Mouse (Mus musculus): Measurements from ENCODE around the gene Rad9a.

Rad9a gene

DNA sequence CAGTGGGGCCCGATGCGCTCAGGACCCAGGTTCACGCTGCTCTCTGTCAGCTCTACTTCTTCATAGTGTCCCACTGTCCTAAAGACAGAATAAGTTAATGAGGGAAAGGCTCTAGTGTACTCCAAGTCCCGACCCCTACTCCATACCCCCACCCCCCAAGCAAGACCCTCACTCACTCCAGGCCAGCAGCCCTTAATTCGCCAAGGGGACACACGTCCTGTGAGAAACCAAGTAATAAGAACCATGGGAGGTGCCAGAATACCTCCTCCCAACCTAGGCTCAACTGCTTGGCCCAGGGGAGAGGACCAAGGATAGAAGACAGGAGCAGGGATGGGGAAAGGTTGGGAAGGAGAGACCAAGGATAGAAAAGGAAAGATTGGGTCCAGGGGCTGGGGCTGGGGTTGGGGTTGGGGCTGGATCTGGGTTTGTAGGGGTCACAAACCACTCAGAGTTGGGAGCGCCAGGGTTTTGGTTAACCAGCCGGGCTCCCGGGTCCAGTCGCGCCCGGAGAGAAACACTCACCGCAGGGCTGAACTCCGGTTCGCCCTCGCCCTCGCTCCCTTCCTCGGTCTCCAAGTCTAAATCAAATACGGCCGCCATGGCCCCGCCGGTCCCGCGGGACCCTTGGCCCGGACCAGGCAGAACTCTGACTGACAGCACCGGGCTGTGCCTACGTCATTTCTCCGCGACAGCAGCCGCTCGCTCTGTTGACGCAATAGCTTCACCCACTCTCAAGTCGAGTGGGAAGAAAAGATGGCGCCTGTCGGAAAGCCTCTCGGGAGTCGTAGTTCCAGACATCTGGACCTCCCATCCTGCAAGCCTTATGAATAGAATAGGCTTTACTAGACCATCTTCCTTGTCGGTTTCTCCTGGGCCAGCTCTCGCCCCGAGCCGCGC is 38.6 kb downstream of the Rad9a start, which contains the start of gene Rps6kb2:
Gene Rps6kb2, minus strand, starts transcription at position 709 of the 897 bp plus-strand sequence.
- peak; percentile 97 for DNase-seq

GRCm38 (mm10) chr19:4159049-4159448 is 42.4 kb downstream of the Rad9a start:
- peak; percentile 34 for DNase-seq

DNA sequence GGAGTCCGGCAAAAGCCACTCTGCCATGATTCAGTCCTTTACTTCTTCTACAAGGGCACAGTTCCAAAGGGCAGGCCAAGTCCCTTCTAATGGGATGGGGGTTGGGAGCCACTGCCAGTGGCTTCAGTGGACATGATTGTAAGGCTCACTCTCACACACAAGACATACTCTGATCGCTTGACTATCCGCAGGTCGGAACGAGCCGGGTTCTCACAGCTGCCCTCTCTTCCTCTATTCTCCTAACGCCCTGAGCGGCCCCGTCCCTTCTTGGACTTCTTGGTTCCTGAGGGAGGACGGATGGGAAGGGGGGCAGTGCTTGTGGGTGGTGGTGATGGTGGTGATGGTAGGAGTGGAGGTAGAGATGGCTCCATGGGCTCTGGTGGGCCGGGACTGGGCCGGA is 44.7 kb downstream of the Rad9a start:
- peak; percentile 41 for DNase-seq

DNA sequence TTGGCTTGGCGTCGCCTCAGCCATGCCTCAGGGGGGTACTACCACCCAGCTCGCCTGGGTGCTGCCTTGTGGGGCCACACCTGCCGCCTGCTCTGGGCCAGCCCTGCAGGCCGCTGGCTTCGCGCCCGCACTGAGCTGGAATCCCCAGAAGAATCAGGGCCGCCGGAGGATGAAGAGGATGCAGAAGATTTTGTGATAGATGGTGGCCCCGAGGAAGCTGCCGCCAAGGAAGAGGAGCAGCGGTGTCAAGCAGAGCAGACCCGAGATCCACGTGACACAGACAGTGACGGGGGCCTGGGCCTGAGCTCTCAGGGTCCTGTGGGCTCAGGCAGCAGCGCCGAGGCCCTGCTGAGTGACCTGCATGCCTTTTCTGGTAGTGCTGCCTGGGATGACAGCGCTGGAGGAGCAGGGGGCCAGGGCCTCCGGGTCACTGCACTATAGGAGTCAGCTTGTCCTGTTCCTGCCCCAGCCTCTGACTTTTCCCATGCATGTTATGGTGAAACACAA is 45.3 kb downstream of the Rad9a start:
- DNase-seq = peak; percentile 60

DNA sequence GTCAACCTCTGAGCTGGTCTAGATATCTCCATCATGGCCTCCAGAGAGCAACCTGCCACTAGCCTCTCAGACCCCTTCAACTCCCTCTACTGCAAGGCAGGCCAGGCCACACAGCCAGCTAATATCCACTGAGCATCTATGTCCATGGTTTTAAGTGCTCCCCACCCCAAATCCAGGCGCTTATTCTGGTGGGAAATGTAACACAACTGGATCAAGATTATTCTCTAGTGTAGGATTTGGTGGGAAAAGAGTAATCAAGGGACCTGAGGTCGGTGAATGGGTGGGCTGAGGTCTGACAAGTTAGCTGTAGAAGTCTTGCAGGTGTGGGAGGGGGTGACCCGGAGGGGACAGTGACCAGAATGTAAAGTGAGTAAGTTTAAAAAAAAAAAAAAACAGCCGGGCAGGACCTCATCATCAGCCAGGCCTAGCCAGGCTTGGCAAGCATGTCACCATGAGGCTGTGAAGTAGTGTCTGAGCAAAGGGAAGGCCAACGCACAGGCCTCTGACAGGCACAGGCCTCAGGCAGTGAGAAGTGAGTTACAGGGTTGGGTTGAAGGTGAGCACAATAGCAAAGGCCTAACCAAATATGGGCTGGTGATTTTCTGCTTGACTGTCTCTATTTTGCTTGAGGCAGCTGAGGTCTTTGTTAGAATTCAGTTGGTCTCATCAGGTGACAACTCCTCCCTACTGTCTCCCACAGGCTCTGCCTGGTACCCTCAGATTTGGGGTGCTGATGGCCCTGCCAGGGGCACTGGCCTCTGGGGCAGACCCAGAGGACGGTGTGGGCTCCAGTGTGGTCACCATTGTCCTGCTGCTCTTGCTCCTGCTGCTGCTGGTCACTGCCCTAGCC is 46.0 kb downstream of the Rad9a start:
- DNase-seq = peak; percentile 36

GRCm38 (mm10) chr19:4154437-4155222 is 46.8 kb downstream of the Rad9a start:
- DNase-seq = peak; percentile 40

- peak; percentile 87 for DNase-seq
These were observed 48.2 kb downstream of the Rad9a start, which contains the start of gene Ptprcap for GRCm38 (mm10) chr19:4153232-4153654. TSS of gene Ptprcap (plus strand) at chr19:4153604.

DNA sequence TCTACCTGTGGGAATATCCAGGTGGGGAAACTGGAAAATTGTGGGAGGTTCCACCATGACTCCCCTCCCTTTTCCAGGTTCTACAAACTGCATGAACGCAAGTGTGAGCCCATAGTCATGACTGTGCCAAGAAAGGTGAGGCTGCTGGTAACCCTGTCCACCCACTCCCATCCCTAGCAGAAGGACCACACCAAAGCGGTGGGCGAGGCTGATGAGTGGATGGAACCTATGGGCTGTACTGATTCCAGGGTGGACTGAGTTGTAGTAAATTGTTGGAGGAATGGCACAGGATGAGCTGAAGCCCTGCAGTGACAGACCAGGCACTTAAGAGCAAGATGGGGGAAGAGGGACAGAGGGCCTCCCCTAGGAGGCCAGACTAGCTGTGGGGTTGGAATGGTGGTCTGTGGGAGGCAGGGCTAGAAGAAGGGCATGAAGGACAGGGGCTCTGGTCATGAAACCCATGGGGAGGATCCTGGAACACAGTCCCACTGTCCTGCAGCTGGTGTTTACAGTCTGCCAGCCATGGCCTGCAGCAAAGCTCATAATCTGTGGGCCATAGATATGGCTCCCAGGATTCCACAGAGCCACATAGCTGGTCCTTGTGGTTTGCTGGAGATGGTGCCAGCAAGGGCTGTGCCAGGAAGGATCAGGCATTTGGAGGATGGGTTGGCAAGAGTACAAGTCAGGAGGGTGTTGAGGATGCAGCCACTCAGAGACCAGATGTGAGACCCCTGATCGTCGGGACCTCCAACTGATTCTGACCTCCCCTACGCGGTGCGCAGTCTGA is 48.8 kb downstream of the Rad9a start:
- peak; percentile 56 for DNase-seq

DNA sequence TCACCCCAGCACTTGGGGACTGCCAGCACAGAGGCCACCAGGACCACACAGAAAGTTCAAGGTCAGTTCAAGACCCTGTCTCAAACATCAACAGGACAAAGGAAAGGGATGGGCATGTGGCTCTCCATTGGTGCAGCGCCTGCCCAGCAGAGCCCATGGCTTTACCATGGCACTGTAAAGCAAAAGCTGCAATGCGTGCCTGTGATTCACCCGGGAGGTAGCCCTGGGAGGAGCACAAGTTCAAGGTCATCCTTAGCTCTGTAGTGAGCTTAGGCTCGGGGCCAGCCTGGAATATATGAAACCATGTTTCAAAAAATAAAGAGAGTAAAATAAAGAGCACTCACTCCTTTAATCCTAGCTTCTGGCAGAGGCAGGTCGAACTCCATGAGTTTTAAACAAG is 49.6 kb downstream of the Rad9a start:
- peak; percentile 47 for DNase-seq

DNA sequence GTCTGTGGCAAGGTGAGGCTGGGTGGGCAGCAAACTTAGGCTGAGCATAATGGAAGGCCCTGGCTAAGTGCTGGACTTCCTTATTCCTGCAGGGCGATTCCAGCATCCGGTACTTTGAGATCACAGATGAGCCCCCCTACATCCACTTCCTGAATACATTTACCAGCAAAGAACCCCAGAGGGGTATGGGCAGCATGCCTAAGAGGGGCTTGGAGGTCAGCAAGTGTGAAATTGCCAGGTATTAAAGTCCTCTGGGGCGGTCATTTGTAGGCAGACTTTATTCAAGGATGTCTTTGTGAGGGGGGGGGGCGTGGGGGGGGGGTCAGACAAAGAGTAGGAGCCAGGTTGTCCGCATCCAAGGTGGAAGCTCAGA is 50.0 kb downstream of the Rad9a start:
- no peak for DNase-seq

- no peak for DNase-seq
These were observed 50.6 kb downstream of the Rad9a start for GRCm38 (mm10) chr19:4150567-4151487.

DNA sequence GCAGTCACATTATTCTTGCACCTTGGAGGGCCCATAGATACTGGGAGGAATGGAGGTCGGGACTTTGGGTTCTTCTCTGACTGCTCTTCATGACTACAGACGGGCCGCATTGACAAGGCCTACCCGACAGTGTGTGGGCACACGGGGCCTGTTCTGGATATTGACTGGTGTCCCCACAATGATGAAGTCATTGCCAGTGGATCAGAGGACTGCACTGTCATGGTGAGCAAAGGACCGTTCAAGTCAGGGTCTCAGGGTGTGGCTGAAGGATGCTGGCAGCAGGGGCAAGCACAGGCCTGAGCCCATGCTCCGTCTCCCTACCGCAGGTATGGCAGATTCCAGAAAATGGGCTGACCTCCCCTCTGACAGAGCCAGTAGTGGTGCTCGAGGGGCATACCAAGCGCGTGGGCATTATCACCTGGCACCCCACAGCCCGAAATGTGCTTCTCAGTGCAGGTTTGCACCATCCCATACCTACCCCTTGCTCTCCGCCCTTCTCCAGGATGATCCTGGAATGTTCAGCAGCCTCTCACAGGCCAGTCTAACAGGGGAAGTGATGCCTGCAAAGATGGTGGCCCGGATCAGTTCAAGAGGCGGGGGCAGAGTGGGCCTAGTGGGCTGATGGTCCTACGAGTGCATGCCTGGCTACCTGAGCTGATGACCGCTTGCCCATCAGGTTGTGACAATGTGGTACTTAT is 51.5 kb downstream of the Rad9a start:
- DNase-seq = peak; percentile 56

DNA sequence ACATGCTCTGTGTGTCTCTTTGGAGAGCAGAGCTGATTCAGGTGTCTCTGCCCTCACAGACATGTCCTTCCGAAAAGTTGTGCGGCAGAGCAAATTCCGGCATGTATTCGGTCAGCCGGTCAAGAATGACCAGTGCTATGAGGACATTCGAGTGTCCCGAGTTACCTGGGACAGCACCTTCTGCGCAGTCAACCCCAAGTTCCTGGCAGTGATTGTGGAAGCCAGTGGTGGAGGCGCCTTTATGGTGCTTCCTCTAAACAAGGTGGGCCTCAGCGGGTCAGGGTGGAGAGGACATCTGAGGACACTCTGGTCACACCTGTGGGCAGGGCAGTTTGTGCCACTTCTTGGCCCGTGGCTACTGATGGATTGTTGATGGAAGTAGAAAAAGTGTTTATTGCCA is 52.2 kb downstream of the Rad9a start:
- DNase-seq = peak; percentile 53

- no peak for DNase-seq
These were observed 52.6 kb downstream of the Rad9a start for GRCm38 (mm10) chr19:4148819-4149218.

GRCm38 (mm10) chr19:4148491-4148806 is 53.0 kb downstream of the Rad9a start, which contains the start of gene Coro1b:
TSS of gene Coro1b (plus strand) at chr19:4148619.
- DNase-seq = peak; percentile 96

DNA sequence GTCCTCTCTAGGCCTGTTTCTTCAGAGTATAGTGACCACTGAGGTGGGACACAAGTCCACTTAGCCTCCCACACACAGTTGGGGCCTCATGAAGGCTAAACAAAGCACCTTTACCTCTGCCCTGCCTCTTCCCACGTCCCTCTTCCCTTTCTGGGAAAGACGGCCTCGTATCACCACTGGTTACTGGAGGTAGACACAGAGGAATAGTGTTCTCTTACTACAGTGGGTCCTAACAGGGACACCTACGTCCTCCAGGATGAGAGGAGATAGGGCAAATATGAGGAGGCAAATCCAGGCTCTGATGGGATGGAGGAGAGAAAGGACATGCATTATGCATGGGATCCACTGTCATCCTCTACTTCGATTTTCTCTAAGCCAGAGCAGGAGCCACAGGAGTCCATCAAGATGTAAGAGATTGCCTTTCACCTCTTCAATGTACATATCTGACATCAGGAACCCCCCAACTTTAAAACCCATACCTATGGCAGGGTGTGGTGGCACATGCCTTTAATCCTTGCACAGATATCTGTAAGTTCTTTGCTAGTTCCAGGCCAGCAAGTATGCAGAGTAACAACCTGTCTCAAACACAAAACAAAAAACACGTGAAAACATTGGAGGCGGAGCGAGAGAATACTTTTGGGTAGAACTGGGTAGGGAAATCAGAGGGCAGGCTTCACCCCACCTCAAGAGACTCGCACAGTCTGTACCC is 53.5 kb downstream of the Rad9a start:
- peak; percentile 52 for DNase-seq

DNA sequence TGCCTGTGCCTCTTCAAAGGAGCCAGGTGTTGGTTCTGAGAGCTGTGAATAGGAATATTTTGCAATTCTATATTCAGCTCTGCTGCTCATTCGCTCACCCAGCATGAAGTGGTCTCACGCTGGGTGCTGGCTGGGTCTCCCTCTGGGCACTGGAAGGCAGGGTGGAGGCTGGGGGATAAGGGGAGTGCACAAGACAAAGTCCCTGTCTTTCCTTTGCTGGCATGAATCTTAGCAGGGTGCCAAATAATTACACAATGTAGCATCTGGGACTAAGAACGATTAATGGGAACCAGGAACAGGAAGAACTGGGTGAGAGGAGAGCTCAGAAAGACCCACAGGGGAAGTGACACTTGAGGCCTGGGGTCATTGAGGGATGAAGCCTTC is 54.4 kb downstream of the Rad9a start:
- DNase-seq = peak; percentile 55

DNA sequence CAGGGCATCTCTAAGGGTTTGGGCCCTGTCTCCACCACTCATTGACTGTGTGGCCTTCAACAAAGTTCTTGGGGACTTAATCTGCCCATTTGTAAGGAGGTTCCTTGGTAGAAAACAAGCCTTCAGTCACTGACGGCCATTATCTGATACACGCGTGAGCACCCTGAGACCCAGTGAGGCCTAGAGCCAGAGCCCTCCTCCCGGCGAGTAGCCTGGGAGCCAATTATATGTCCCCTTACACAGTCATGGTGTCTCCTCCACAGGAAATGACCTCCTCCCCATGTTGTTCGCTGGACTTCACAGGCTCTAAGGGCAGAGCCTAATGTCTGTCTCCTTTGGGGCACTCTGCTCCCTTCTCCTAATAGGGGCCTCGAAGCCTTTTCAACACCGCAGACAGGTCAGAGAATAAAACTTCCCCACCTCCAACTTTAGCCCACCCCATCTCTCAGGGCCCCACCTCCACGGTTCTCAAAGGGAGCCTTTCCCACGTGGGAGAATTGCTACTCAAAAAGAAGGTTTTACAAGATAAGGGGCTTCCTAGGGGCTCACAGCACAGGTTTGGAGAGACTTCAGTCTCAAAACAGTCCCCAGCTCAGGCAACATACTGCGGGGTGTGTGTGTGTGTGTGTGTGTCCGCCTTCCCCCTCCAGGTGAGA is 55.0 kb downstream of the Rad9a start:
- peak; percentile 42 for DNase-seq

DNA sequence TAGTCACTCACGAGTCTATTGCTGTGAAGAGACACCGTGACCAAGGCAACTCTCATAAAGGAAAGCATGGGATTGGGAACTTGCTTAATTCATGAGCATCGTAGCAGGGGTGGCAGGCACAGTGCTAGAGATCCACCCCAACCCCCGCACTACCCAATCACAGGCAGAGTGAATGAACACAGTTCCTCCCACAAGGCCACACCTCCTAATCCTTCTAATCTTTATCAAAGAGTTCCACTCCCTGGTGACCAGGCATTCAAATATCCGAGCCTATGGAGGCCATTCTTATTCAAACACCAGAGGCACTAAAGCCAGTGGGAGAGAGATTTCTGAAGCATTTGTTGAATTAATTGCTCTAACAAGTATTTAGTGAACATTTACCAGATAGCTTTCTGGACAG is 55.5 kb downstream of the Rad9a start:
- DNase-seq = no peak
